Mouse (Mus musculus) liver, embryonic 11.5 days (tissue): Measurements from ENCODE around the gene Hs3st3a1. TPM values are rescaled to one million over a fixed set of nuclear protein-coding genes. Genes with fewer than 3 reads are reported as not detected.

ENCODE experiments used
- ATAC-seq: fragments of 200-750 bp; cut with Nextera tagmentation; replicated peaks from 2 replicates; pipeline ENCODE4 v1.8.0; 2017; ENCODE audit warnings: moderate number of reproducible peaks, mild to moderate bottlenecking, moderate TSS enrichment, moderate library complexity; ENCODE audit not compliant: low FRiP score
- DNase-seq: peaks from one replicate; pipeline ENCODE4 v3.0.0-alpha.2; 2017; ENCODE audit warnings: low spot score
- H3K27ac ChIP-seq: fragments of 300-500 bp; sonication (generic); 2 replicates; pipeline ENCODE4 v1.5.1; 2014; ENCODE audit warnings: mild to moderate bottlenecking, low read depth, low read length, control low read depth
- H3K27me3 ChIP-seq: fragments of 300-500 bp; sonication (generic); replicated peaks from 2 replicates; pipeline ENCODE4 v1.6.1; 2014; ENCODE audit warnings: low read length, mixed read lengths; ENCODE audit not compliant: control insufficient read depth, insufficient read depth
- H3K36me3 ChIP-seq: fragments of 300-500 bp; sonication (generic); 2 replicates; pipeline ENCODE4 v1.6.1; 2014; ENCODE audit warnings: mild to moderate bottlenecking, low read length, moderate library complexity, mixed read lengths; ENCODE audit not compliant: control insufficient read depth, insufficient read depth
- H3K4me1 ChIP-seq: fragments of 300-500 bp; sonication (generic); replicated peaks from 2 replicates; pipeline ENCODE4 v1.6.1; 2014; ENCODE audit warnings: low read length, mixed read lengths; ENCODE audit not compliant: control insufficient read depth, insufficient read depth
- H3K4me2 ChIP-seq: fragments of 300-500 bp; sonication (generic); 2 replicates; pipeline ENCODE4 v1.6.1; 2014; ENCODE audit warnings: mild to moderate bottlenecking, control low read depth, moderate library complexity
- H3K4me3 ChIP-seq: fragments of 300-500 bp; sonication (generic); 2 replicates; pipeline ENCODE4 v1.5.1; 2014; ENCODE audit warnings: low read depth, low read length, control low read depth
- H3K9ac ChIP-seq: fragments of 300-500 bp; sonication (generic); 2 replicates; pipeline ENCODE4 v1.6.1; 2014; ENCODE audit warnings: low read depth, low read length, control low read depth
- H3K9me3 ChIP-seq: fragments of 300-500 bp; sonication (generic); 2 replicates; pipeline ENCODE4 v1.6.1; 2016; ENCODE audit warnings: low read length, inconsistent platforms, mixed read lengths; ENCODE audit not compliant: control insufficient read depth
- WGBS: fragments of 180-500 bp; shearing (Covaris S2); extraction: QIAGEN DNeasy Blood & Tissue Kit; methylation state at CpG from one replicate; pipeline ENCODE4 v1.1.7; 2014; 5-methylcytosine and 5-hydroxymethylcytosine counted together
- polyA plus RNA-seq: library from polyadenylated mRNA; unstranded; fragments of >200 nt; fragmentation: Nextera tagmentation; extraction: Ambion mirVana; gene quantifications from 2 replicates; pipeline ENCODE4 v1.2.1, GENCODE M21; 2014

Gene Hs3st3a1
- polyA plus RNA-seq, 1 experiment from 2014 or later: 1.9 TPM

DNA sequence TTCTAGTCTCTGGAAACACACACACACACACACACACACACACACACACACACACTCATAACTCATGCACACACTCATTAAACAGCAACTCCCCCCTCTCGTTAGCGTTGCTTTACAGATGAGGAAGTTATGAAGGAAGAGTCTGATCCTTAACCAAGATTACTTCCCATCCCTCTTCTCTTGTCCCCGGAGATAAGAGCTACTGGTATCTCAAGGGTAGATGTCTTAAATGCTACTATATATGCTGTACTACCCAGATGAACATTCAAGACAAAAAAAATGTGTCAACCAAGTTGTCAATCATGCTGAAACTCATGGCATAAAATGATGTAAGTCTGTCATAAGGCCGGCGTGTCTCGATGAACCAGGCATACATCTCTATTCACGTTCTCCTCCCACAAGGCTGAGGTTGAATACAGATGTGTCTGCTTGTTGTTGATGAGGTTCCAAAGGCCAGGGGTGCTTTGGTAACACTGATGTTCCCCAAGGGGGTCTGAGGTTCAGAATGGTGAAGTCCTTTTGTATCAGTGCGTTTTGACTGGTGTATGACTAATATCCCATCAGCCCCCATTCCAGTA, 89.0 kb downstream of the Hs3st3a1 start:
- Histone ChIP-seq H3K9me3 (no peaks in the 10 kb centered on the region), H3K4me1 (no peaks in the 10 kb centered on the region), H3K36me3 (no peaks in the 10 kb centered on the region), H3K27me3 (peaks cover 22% of the 10 kb centered on the region), H3K27ac (no peak overlapping the region), H3K4me3 (no peak overlapping the region), H3K9ac (no peak overlapping the region), H3K4me2 (no peak overlapping the region)
- 73% methylated on average over 8 of the region's 8 CpGs for WGBS
- ATAC-seq (no peak), DNase-seq (no peak)

- Histone ChIP-seq H3K4me2 (no peak overlapping the region), H3K4me3 (no peak overlapping the region), H3K27me3 (no peaks in the 10 kb centered on the region; the same call in 1 of the 2 replicates), H3K9ac (no peak overlapping the region), H3K27ac (no peak overlapping the region), H3K9me3 (no peaks in the 10 kb centered on the region), H3K36me3 (no peaks in the 10 kb centered on the region), H3K4me1 (no peaks in the 10 kb centered on the region)
- ATAC-seq (no peak), DNase-seq (no peak)
- WGBS: 82% methylated on average over 3 of the region's 3 CpGs
Observed at GRCm38 (mm10) chr11:64537230-64537629, 102.1 kb downstream of the Hs3st3a1 start.

GRCm38 (mm10) chr11:64541866-64542265, 106.7 kb downstream of the Hs3st3a1 start:
- H3K9ac ChIP-seq: no peak overlapping the region
- H3K27me3 ChIP-seq: no peaks in the 10 kb centered on the region; the same call in 1 of the 2 replicates
- no peak overlapping the region for H3K4me3 ChIP-seq
- no peak overlapping the region for H3K4me2 ChIP-seq
- no peak overlapping the region for H3K27ac ChIP-seq
- DNase-seq (no peak), ATAC-seq (no peak)
- no peaks in the 10 kb centered on the region for H3K36me3 ChIP-seq
- 80% methylated on average over 9 of the region's 9 CpGs for WGBS
- H3K9me3 ChIP-seq: no peaks in the 10 kb centered on the region
- 0 out of 2 replicates have a peak, but pooled peaks cover 2% of the 10 kb centered on the region for H3K4me1 ChIP-seq

DNA sequence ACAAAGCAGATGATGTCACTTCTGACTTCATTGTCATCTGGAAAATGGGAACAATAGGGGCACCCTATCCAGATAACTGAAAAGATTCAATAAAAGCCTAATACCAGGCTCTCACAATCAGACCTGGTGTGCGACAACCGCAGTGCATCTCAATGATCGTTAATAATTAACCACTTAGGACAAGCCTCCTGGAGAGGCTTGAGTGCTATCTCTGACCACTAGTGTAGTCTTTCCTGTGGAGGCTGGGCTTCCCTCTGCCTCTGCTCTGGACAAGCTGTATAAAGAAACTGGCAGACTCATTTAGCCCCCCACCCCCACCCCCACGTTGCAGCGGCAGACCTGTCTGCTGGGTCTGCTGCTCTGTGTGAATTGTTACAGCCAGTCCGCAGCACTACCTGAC, 107.2 kb downstream of the Hs3st3a1 start:
- Histone ChIP-seq H3K4me2 (no peak overlapping the region), H3K27ac (no peak overlapping the region), H3K9me3 (no peaks in the 10 kb centered on the region), H3K27me3 (no peaks in the 10 kb centered on the region; the same call in 1 of the 2 replicates), H3K36me3 (no peaks in the 10 kb centered on the region), H3K9ac (no peak overlapping the region), H3K4me3 (no peak overlapping the region), H3K4me1 (0 out of 2 replicates have a peak, but pooled peaks cover 2% of the 10 kb centered on the region)
- WGBS: 50% methylated on average over 6 of the region's 6 CpGs
- no peak for DNase-seq
- ATAC-seq: peak; percentile 51; the same call in 1 of the 2 replicates

DNA sequence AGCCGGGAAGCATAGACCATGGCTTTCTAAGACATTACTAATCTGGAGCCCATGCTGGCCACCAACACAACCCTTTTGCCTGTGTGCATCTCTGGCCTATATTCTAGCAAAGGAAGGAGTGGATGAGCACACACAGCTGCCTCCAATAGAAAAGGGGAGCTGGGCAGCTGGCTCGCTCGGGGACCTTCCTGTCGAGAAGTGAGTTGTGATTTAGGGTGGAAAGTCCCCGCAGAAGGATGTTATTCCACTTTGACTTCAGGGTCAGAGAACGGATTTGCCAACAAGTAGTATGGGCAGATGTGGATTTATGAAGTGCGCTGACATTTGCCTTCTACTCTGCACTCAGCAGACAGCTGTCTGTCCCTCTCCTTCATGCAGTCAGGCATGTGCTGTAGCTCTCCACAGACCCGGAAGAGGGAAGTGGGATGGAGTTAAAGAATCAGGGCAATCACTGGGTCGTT, 108.1 kb downstream of the Hs3st3a1 start:
- no peaks in the 10 kb centered on the region for H3K9me3 ChIP-seq
- 60% methylated on average over 9 of the region's 9 CpGs for WGBS
- H3K4me1 ChIP-seq: 0 out of 2 replicates have a peak, but pooled peaks cover 2% of the 10 kb centered on the region
- H3K4me3 ChIP-seq: no peak overlapping the region
- H3K27me3 ChIP-seq: no peaks in the 10 kb centered on the region; the same call in 1 of the 2 replicates
- no peak for DNase-seq
- H3K9ac ChIP-seq: no peak overlapping the region
- ATAC-seq: no peak
- no peaks in the 10 kb centered on the region for H3K36me3 ChIP-seq
- no peak overlapping the region for H3K27ac ChIP-seq
- H3K4me2 ChIP-seq: no peak overlapping the region

DNA sequence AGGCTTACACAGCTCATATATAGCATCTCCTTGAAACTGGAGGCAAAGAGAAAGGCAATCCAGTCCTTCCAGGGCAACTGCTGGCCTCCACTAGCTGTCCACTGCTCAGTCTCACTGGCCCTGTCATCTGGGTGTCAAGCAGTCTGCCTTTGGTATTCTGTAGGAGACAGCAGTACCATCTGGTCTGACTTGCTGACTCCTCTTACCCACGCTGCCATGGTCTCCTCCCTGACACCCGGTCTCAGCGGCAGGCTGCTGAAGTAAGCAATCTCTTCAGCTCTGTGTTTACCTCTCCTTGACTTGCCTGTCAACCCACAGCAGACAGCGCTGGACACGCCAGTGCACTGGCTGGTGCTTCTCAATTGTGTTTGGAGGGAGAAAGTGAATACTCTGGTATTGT, 109.1 kb downstream of the Hs3st3a1 start:
- H3K9me3 ChIP-seq: no peaks in the 10 kb centered on the region
- no peaks in the 10 kb centered on the region; the same call in 1 of the 2 replicates for H3K27me3 ChIP-seq
- H3K4me1 ChIP-seq: 0 out of 2 replicates have a peak, but pooled peaks cover 2% of the 10 kb centered on the region
- no peak overlapping the region for H3K27ac ChIP-seq
- H3K4me3 ChIP-seq: no peak overlapping the region
- WGBS: 52% methylated on average over 5 of the region's 5 CpGs
- H3K9ac ChIP-seq: no peak overlapping the region
- H3K4me2 ChIP-seq: no peak overlapping the region
- DNase-seq (no peak), ATAC-seq (no peak)
- H3K36me3 ChIP-seq: no peaks in the 10 kb centered on the region

DNA sequence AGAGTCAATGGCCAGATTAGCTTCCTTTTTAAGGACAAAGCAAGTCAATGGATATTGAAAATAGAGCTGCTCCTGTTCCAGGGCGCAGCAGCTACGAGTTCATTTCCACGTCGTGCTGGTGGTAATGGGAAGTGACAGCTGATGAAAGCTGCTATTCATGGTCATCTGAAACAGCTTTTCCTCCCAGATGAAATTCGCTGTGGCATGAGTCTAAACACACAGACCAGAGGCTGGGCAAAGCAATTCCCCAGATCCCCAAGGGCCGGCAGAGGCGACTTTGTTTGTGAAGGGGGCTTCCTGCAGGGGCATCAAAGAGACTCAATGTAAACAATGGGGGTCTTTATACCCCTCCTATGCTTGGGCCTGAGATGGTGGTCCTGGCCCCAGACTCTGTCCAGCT, 114.2 kb downstream of the Hs3st3a1 start:
- WGBS: 51% methylated on average over 7 of the region's 7 CpGs
- no peak for ATAC-seq
- no peak overlapping the region for H3K4me3 ChIP-seq
- no peak overlapping the region for H3K9ac ChIP-seq
- no peaks in the 10 kb centered on the region for H3K27me3 ChIP-seq
- H3K36me3 ChIP-seq: no peaks in the 10 kb centered on the region
- H3K9me3 ChIP-seq: no peaks in the 10 kb centered on the region
- no peak overlapping the region for H3K27ac ChIP-seq
- H3K4me2 ChIP-seq: no peak overlapping the region
- no peak for DNase-seq
- no peaks in the 10 kb centered on the region for H3K4me1 ChIP-seq

- H3K4me3 ChIP-seq: no peak overlapping the region
- H3K36me3 ChIP-seq: no peaks in the 10 kb centered on the region
- no peak overlapping the region for H3K27ac ChIP-seq
- no peaks in the 10 kb centered on the region for H3K4me1 ChIP-seq
- WGBS: 75% methylated on average over 8 of the region's 8 CpGs
- no peaks in the 10 kb centered on the region for H3K27me3 ChIP-seq
- H3K9ac ChIP-seq: no peak overlapping the region
- ATAC-seq (no peak), DNase-seq (no peak)
- H3K4me2 ChIP-seq: no peak overlapping the region
- H3K9me3 ChIP-seq: no peaks in the 10 kb centered on the region
Observed at GRCm38 (mm10) chr11:64549955-64550354, 114.8 kb downstream of the Hs3st3a1 start.

DNA sequence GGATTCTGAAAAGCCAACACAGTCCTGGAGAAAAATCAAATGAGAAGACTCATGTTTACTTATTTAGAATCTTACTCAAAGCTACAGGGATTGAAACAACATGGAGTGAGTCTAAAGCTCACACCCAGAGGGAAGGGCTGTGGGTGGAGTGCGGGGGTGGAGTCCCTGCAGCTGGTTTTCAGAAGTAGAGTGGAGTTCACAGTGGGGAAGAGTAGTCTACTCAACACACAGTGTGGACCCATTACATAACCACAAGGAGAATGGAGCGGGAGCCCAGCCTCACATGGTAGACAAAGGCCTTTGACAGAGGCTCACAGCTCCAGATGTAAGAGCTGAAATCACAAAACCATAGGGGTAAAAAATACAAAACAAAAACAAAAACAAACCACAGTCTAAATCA, 123.2 kb downstream of the Hs3st3a1 start:
- Histone ChIP-seq H3K27ac (no peak overlapping the region), H3K9me3 (no peaks in the 10 kb centered on the region), H3K9ac (no peak overlapping the region), H3K4me3 (no peak overlapping the region), H3K4me2 (no peak overlapping the region), H3K36me3 (no peaks in the 10 kb centered on the region), H3K27me3 (no peaks in the 10 kb centered on the region), H3K4me1 (no peaks in the 10 kb centered on the region)
- no peak for DNase-seq
- 83% methylated on average over 2 of the region's 2 CpGs for WGBS
- no peak for ATAC-seq
